Mouse (Mus musculus) heart, embryonic 13.5 days (tissue): ENCODE measurements at regions not wholly inside any gene's neighbourhood (a gene's known extent, or its start where the extent isn't known, plus 50 kb on each side); places are given as distances from the start of the nearest gene placed in this dataset.
"Not testable (repeated sequence)": the region's sequence is repeated elsewhere in the genome, so short reads cannot be mapped to it uniquely, and the experiment has no call there.

Experiments
- ATAC-seq: fragments of 200-750 bp; cut with Nextera tagmentation; 2 replicates; pipeline ENCODE4 v1.8.0; 2017; ENCODE audit warnings: moderate TSS enrichment; ENCODE audit not compliant: insufficient number of reproducible peaks, low FRiP score, low TSS enrichment; ENCODE audit errors: extremely low read depth
- H3K27ac ChIP-seq: fragments of 300-500 bp; sonication (generic); replicated peaks from 2 replicates; pipeline ENCODE4 v1.5.1; 2015; ENCODE audit warnings: moderate library complexity, mild to moderate bottlenecking, inconsistent platforms
- H3K27me3 ChIP-seq: fragments of 300-500 bp; sonication (generic); replicated peaks from 2 replicates; pipeline ENCODE4 v1.6.1; 2015; ENCODE audit warnings: mild to moderate bottlenecking, inconsistent platforms
- H3K36me3 ChIP-seq: fragments of 300-500 bp; sonication (generic); 2 replicates; pipeline ENCODE4 v1.6.1; 2015; ENCODE audit warnings: mild to moderate bottlenecking, inconsistent platforms
- H3K4me1 ChIP-seq: fragments of 300-500 bp; sonication (generic); 2 replicates; pipeline ENCODE4 v1.6.1; 2015; ENCODE audit warnings: inconsistent platforms
- H3K4me2 ChIP-seq: fragments of 300-500 bp; sonication (generic); 2 replicates; pipeline ENCODE4 v1.6.1; 2015; ENCODE audit warnings: inconsistent platforms, mild to moderate bottlenecking, moderate library complexity
- H3K4me3 ChIP-seq: fragments of 300-500 bp; sonication (generic); 2 replicates; pipeline ENCODE4 v1.5.1; 2015; ENCODE audit warnings: moderate library complexity, mild to moderate bottlenecking, inconsistent platforms
- H3K9ac ChIP-seq: fragments of 300-500 bp; sonication (generic); 2 replicates; pipeline ENCODE4 v1.6.1; 2015; ENCODE audit warnings: inconsistent platforms, mild to moderate bottlenecking, moderate library complexity
- H3K9me3 ChIP-seq: fragments of 300-500 bp; sonication (generic); 2 replicates; pipeline ENCODE4 v1.6.1; 2016; ENCODE audit warnings: inconsistent platforms
- WGBS: fragments of 180-500 bp; shearing (Covaris S2); methylation state at CpG from one replicate; pipeline ENCODE4 v1.1.7; 2015; ENCODE audit warnings: mixed read lengths; 5-methylcytosine and 5-hydroxymethylcytosine counted together

GRCm38 (mm10) chr13:12864263-12864662, 64.4 kb upstream of the Prl2c3 start:
- H3K4me2 ChIP-seq: no peak overlapping the region
- no peaks in the 10 kb centered on the region for H3K27me3 ChIP-seq
- H3K36me3 ChIP-seq: no peaks in the 10 kb centered on the region
- H3K4me3 ChIP-seq: no peak overlapping the region
- H3K9ac ChIP-seq: no peak overlapping the region
- H3K9me3 ChIP-seq: peaks cover 43% of the 10 kb centered on the region
- no peaks in the 10 kb centered on the region for H3K4me1 ChIP-seq
- H3K27ac ChIP-seq: no peak overlapping the region
- ATAC-seq: no peak; the same call in 1 of the 2 replicates

GRCm38 (mm10) chr13:12863542-12863941, 63.7 kb upstream of the Prl2c3 start:
- H3K36me3 ChIP-seq, H3K27me3 ChIP-seq, H3K9ac ChIP-seq, H3K27ac ChIP-seq, ATAC-seq, H3K4me3 ChIP-seq, H3K4me2 ChIP-seq, H3K4me1 ChIP-seq: not testable (repeated sequence)
- peaks cover 50% of the 10 kb centered on the region for H3K9me3 ChIP-seq
- WGBS: 82% methylated on average over 7 of the region's 7 CpGs

DNA sequence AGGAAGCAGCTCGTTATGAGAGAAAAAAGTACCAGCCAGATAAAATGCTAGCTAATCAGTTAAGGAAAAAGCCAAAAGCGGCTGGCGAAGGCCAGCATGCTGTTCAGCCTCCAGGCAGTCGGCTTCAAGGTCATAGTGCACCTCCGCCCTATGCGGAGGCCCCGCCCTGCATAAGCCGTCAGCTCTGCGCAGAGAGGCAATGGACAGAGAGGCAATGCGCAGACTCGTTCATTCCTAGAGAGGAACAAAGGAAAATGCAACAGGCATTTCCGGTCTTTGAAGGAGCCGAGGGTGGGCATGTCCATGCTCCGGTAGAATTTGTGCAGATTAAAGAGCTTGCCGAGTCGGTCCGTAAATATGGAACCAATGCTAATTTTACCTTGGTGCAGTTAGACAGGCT, 61.1 kb upstream of the Prl2c3 start:
- H3K9ac ChIP-seq, H3K4me1 ChIP-seq, H3K4me3 ChIP-seq, H3K27me3 ChIP-seq, H3K36me3 ChIP-seq, ATAC-seq, H3K4me2 ChIP-seq, H3K27ac ChIP-seq: not testable (repeated sequence)
- 86% methylated on average over 16 of the region's 17 CpGs for WGBS
- H3K9me3 ChIP-seq: peaks cover 59% of the 10 kb centered on the region

DNA sequence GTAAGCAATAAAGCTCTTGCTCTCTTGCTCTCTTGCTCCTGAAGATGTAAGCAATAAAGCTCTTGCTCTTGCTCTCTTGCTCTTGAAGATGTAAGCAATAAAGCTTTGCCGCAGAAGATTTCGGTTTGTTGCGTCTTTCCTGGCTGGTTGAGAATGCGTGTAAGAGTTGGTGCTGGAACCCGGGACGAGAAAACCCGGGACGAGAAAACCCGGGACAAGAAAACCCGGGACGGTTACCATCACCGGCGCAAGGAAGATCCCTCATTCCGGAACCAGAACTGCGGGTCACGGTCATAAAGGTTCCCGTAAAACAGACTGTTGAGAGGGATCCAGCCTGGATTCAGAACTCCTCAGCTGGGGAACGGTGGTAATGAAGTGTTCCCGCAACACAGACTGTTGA, 60.1 kb upstream of the Prl2c3 start:
- WGBS: 84% methylated on average over 19 of the region's 19 CpGs
- not testable (repeated sequence) for ATAC-seq, H3K4me1 ChIP-seq, H3K27ac ChIP-seq, H3K4me2 ChIP-seq, H3K27me3 ChIP-seq, H3K36me3 ChIP-seq, H3K4me3 ChIP-seq, H3K9ac ChIP-seq
- H3K9me3 ChIP-seq: peaks cover 54% of the 10 kb centered on the region
